Mouse (Mus musculus) liver, embryonic 18 days (tissue): ENCODE measurements around the gene Parl. TPM values are rescaled to one million over a fixed set of nuclear protein-coding genes. Genes with fewer than 3 reads are reported as not detected.

Experiments
- polyA plus RNA-seq: library from polyadenylated mRNA; depleted of rRNA; stranded (reverse); fragments of >200 nt; gene quantifications from 2 replicates; pipeline ENCODE4 v1.2.3, GENCODE M21; 2012; rRNA removed

The Parl gene
- polyA plus RNA-seq = 17.9 and 20.3 TPM in 2 replicates

GRCm38 (mm10) chr16:20301770-20302649, at the start of gene Parl:
Gene Parl (minus strand): TSS chr16:20302387.

GRCm38 (mm10) chr16:20325286-20325685, 23.1 kb upstream of the Parl start, which contains the start of gene Cyp2ab1:
Gene Cyp2ab1 (minus strand): TSS chr16:20325404.

GRCm38 (mm10) chr16:20240468-20241414, 61.4 kb downstream of the Parl start, which contains the start of gene Map6d1:
Gene Map6d1 (minus strand): TSS chr16:20241358.

Other genes starting within 250 kb of the Parl start
- gene Klhl24, start 204.8 kb downstream of the Parl start, polyA plus RNA-seq = 5.0 and 5.8 TPM in 2 replicates
- gene Yeats2, start 161.3 kb downstream of the Parl start, polyA plus RNA-seq = 7.5 and 8.6 TPM in 2 replicates
- gene Map6d1, start 61.0 kb downstream of the Parl start, polyA plus RNA-seq = 0.01 TPM in 1 of 2 replicates, not detected in the other
- gene Cyp2ab1, start 23.0 kb upstream of the Parl start, polyA plus RNA-seq = 0.02 TPM in 1 of 2 replicates, not detected in the other
- gene Abcc5, start 124.0 kb upstream of the Parl start, polyA plus RNA-seq = 17.2 and 18.9 TPM in 2 replicates
- gene Eif2b5, start 196.4 kb upstream of the Parl start, polyA plus RNA-seq = 16.9 and 17.2 TPM in 2 replicates
- 5.8 and 8.0 TPM in 2 replicates for gene Dvl3, start 214.6 kb upstream of the Parl start, polyA plus RNA-seq
- gene Ap2m1, start 233.1 kb upstream of the Parl start, polyA plus RNA-seq = 288 and 314 TPM in 2 replicates
- 15.9 and 18.1 TPM in 2 replicates for gene Abcf3, start 246.2 kb upstream of the Parl start, polyA plus RNA-seq